Mouse (Mus musculus) bone marrow, adult 2 months (tissue): Measurements from ENCODE around the gene Ankrd33b. TPM values are rescaled to one million over a fixed set of nuclear protein-coding genes. Genes with fewer than 3 reads are reported as not detected.

Source experiments
- H3K27ac ChIP-seq: fragments of 200-500 bp; 2 replicates; pipeline ENCODE4 v1.5.1; 2012; ENCODE audit warnings: low read depth, mild to moderate bottlenecking, control low read depth, inconsistent platforms, low read length; ENCODE audit not compliant: control insufficient read depth, poor library complexity, insufficient read depth
- H3K4me1 ChIP-seq: fragments of 200-500 bp; 2 replicates; pipeline ENCODE4 v1.6.1; 2011; ENCODE audit warnings: low read length; ENCODE audit not compliant: control insufficient read depth, insufficient read depth
- H3K4me3 ChIP-seq: fragments of 200-500 bp; replicated peaks from 2 replicates; pipeline ENCODE3; 2011; ENCODE audit warnings: mild to moderate bottlenecking, low read depth, low read length, control low read depth; ENCODE audit not compliant: control insufficient read depth
- CTCF ChIP-seq: fragments of 200-500 bp; IDR thresholded peaks from 2 replicates; pipeline ENCODE4 v1.5.1; 2011; ENCODE audit warnings: low read length, control low read depth; ENCODE audit not compliant: control insufficient read depth, insufficient read depth
- POLR2A ChIP-seq: fragments of 200-500 bp; IDR thresholded peaks from 2 replicates; pipeline ENCODE4 v1.6.1; 2011; ENCODE audit warnings: low read depth, mild to moderate bottlenecking, control low read depth, low read length, borderline replicate concordance; ENCODE audit not compliant: control insufficient read depth
- WGBS: fragments of 180-500 bp; shearing (Covaris S2); methylation state at CpG from one replicate; pipeline ENCODE4 v1.1.7; 2018; 5-methylcytosine and 5-hydroxymethylcytosine counted together
- polyA plus RNA-seq: library from polyadenylated mRNA; stranded (reverse); fragments of >200 nt; gene quantifications from 2 replicates; pipeline ENCODE4 v1.2.4, GENCODE M21; 2011; ENCODE audit warnings: low replicate concordance; ENCODE audit not compliant: missing spikeins, insufficient read depth, insufficient read length

The Ankrd33b gene
- polyA plus RNA-seq, 1 experiment, result 3.9 TPM

DNA sequence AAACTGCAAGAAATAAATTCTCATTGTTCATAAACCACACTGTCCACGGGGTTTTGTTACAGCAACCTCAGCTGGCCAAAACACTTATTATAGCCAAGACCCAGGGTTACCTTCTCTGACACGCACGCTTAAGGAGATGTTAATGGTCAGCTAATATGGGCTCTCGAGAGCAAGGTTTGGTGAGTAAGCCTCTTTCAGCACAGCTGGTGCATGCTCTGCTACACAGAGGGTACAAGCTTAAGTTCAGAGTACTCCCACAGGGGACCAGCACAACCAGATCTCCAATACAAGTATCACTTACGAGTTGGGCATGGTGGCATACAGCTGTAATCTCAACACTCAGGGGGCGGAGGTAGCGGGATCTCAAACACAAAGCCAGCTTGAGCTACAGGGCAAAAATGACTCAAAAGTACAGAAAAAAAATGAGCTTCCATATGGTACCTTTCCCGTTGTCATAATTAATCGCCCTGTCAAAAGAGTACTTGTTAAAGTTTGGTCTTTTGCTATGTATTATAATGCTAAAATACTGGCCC, 39.4 kb downstream of the Ankrd33b start:
- Histone ChIP-seq H3K4me1 (peaks cover 5% of the 10 kb centered on the region), H3K4me3 (no peak overlapping the region)
- 77% methylated on average over 9 of the region's 9 CpGs for WGBS

GRCm38 (mm10) chr15:31325660-31326354, 41.7 kb downstream of the Ankrd33b start:
- no peak overlapping the region for H3K27ac ChIP-seq
- H3K4me3 ChIP-seq, result no peak overlapping the region
- peaks cover 2% of the 10 kb centered on the region for H3K4me1 ChIP-seq
- no peak for TF ChIP-seq CTCF
- no peak for TF ChIP-seq POLR2A
- whole genome bisulfite sequencing, result 75% methylated on average over 12 of the region's 12 CpGs

More for the DNA sequence above, 39.4 kb downstream of the Ankrd33b start:
- no peak overlapping the region for H3K27ac ChIP-seq
- no peak for TF ChIP-seq POLR2A
- TF ChIP-seq CTCF, result no peak

GRCm38 (mm10) chr15:31324551-31324950, 43.0 kb downstream of the Ankrd33b start:
- 87% methylated on average over 13 of the region's 13 CpGs for WGBS
- no peaks in the 10 kb centered on the region; the same call in 1 of the 2 replicates for H3K4me1 ChIP-seq
- TF ChIP-seq CTCF (no peak), POLR2A (no peak)
- no peak overlapping the region for H3K27ac ChIP-seq
- H3K4me3 ChIP-seq, result no peak overlapping the region

- Histone ChIP-seq H3K27ac (no peak overlapping the region), H3K4me1 (no peaks in the 10 kb centered on the region; the same call in 1 of the 2 replicates), H3K4me3 (no peak overlapping the region)
- whole genome bisulfite sequencing, result 77% methylated on average over 4 of the region's 4 CpGs
- TF ChIP-seq CTCF (peak; percentile 66), POLR2A (no peak)
These were observed 43.8 kb downstream of the Ankrd33b start for GRCm38 (mm10) chr15:31323684-31324083.

DNA sequence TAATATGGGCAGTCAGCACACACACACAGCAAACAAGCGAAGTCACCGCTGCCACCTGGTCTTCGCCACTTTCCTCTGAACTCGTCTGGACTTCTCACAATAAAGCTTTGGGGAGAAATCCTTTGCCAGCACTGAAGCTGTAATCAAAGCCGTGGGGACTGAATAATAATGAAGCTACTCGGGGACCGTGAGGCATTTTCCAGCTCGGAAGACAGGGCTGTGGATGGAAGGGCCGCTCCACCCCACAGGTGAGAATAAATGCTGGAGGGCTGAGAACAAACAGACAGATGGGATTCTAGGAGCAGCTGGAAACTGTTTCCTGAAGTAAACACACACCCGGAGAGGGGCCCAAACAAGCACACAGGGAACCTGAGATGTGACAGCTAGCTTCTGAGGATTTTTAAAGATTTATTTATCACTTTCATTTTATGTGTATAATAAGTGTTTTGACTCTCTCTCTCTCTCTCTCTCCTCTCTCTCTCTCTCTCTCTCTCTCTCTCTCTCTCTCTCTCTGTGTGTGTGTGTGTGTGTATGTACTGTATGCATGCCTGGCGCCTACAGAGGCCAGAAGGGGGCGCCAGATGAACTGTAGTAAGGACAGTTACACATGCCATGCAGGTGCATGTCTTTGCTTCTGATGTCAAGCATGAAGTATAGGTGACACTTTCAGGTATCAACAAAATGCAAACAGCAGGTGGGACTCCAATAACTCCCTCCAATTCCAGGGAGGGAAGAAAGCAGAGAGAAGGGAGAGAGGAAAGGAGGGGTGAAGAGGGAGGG, 46.7 kb downstream of the Ankrd33b start:
- peak; percentile 39; the same call in 1 of the 2 replicates for TF ChIP-seq CTCF
- TF ChIP-seq POLR2A, result no peak
- H3K4me3 ChIP-seq, result no peak overlapping the region
- no peaks in the 10 kb centered on the region; the same call in 1 of the 2 replicates for H3K4me1 ChIP-seq
- H3K27ac ChIP-seq, result no peak overlapping the region
- 86% methylated on average over 12 of the region's 12 CpGs for WGBS

DNA sequence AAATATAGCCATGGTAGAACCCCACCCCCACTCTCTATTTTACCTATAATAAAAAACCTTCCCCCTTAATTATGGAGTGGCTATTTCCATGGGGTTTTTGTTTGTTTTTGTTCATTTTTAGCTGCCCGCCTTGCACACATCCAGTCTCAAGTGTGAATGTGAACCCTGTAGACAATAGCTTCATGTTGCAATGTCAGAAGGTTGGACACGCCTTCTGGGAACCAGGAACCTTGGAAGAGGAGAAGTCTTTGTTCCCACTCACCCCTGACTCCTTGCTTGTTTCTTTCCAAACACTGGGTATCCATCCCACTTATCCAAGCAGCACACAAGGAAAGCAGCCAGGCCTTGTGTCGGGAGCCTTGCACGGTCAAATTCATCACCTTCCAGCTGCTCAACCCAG, 48.5 kb downstream of the Ankrd33b start:
- Histone ChIP-seq H3K27ac (no peak overlapping the region), H3K4me1 (no peaks in the 10 kb centered on the region; the same call in 1 of the 2 replicates), H3K4me3 (no peak overlapping the region)
- TF ChIP-seq CTCF (no peak), POLR2A (no peak)
- WGBS, result 77% methylated on average over 4 of the region's 4 CpGs

GRCm38 (mm10) chr15:31318158-31318955, 49.2 kb downstream of the Ankrd33b start:
- H3K4me3 ChIP-seq, result no peak overlapping the region
- 22% methylated on average over 6 of the region's 6 CpGs for WGBS
- H3K4me1 ChIP-seq, result no peaks in the 10 kb centered on the region; the same call in 1 of the 2 replicates
- no peak overlapping the region for H3K27ac ChIP-seq
- TF ChIP-seq CTCF (no peak), POLR2A (no peak)

GRCm38 (mm10) chr15:31317056-31317805, 50.3 kb downstream of the Ankrd33b start:
- TF ChIP-seq POLR2A, result no peak
- no peak for TF ChIP-seq CTCF
- H3K4me3 ChIP-seq, result no peak overlapping the region
- H3K27ac ChIP-seq, result no peak overlapping the region
- H3K4me1 ChIP-seq, result no peaks in the 10 kb centered on the region; the same call in 1 of the 2 replicates
- WGBS, result 83% methylated on average over 3 of the region's 3 CpGs
